Mouse (Mus musculus): ENCODE results near the gene Sdc3.
A peak's percentile ranks its signal among the peaks of the same experiment; 100 is the strongest.

The Sdc3 gene

GRCm38 (mm10) chr4:130792376-130793179, at the start of gene Sdc3:
Sdc3 (plus strand) TSS chr4:130792537.
- DNase-seq, result no peak

GRCm38 (mm10) chr4:130744058-130744457, 48.3 kb upstream of the Sdc3 start:
- no peak for DNase-seq

- peak; percentile 87 for DNase-seq
These were observed 46.6 kb upstream of the Sdc3 start for GRCm38 (mm10) chr4:130745561-130746306.

- peak; percentile 80 for DNase-seq
These were observed 42.8 kb upstream of the Sdc3 start for GRCm38 (mm10) chr4:130749566-130749965.

- DNase-seq, result no peak
These were observed 40.4 kb upstream of the Sdc3 start for GRCm38 (mm10) chr4:130751966-130752365.

- DNase-seq, result no peak
These were observed 39.7 kb upstream of the Sdc3 start for GRCm38 (mm10) chr4:130752591-130752990.

GRCm38 (mm10) chr4:130753755-130754154, 38.6 kb upstream of the Sdc3 start:
- DNase-seq, result no peak

- no peak for DNase-seq
These were observed 37.6 kb upstream of the Sdc3 start for GRCm38 (mm10) chr4:130754776-130755175.

- DNase-seq, result no peak
These were observed 32.5 kb upstream of the Sdc3 start for GRCm38 (mm10) chr4:130759875-130760274.

GRCm38 (mm10) chr4:130761809-130762208, 30.5 kb upstream of the Sdc3 start:
- no peak for DNase-seq

- peak; percentile 55 for DNase-seq
These were observed 26.8 kb upstream of the Sdc3 start for GRCm38 (mm10) chr4:130765399-130766160.

GRCm38 (mm10) chr4:130766387-130766786, 25.9 kb upstream of the Sdc3 start:
- DNase-seq, result no peak

GRCm38 (mm10) chr4:130766926-130767325, 25.4 kb upstream of the Sdc3 start:
- no peak for DNase-seq

- no peak for DNase-seq
These were observed 18.4 kb upstream of the Sdc3 start for GRCm38 (mm10) chr4:130773899-130774298.

GRCm38 (mm10) chr4:130774822-130775221, 17.5 kb upstream of the Sdc3 start:
- no peak for DNase-seq

- no peak for DNase-seq
These were observed 14.7 kb upstream of the Sdc3 start for GRCm38 (mm10) chr4:130777647-130778046.

GRCm38 (mm10) chr4:130779037-130779436, 13.3 kb upstream of the Sdc3 start:
- DNase-seq, result no peak

GRCm38 (mm10) chr4:130782492-130782891, 9.8 kb upstream of the Sdc3 start:
- no peak for DNase-seq

- DNase-seq, result no peak
These were observed 7.6 kb upstream of the Sdc3 start for GRCm38 (mm10) chr4:130784755-130785154.

GRCm38 (mm10) chr4:130787530-130787929, 4.8 kb upstream of the Sdc3 start:
- no peak for DNase-seq

GRCm38 (mm10) chr4:130790180-130790579, 2.2 kb upstream of the Sdc3 start:
- peak; percentile 85 for DNase-seq

- DNase-seq, result no peak
These were observed 444 bp upstream of the Sdc3 start for GRCm38 (mm10) chr4:130791811-130792375.

GRCm38 (mm10) chr4:130793180-130793501, 804 bp downstream of the Sdc3 start:
- no peak for DNase-seq
